Mouse (Mus musculus): Measurements from ENCODE around the gene Acr. TPM values are rescaled to one million over a fixed set of nuclear protein-coding genes. Genes with fewer than 3 reads are reported as not detected.

Gene Acr
- total RNA-seq (2021): under 1 TPM in 1 of 2 experiments, not detected in 1; 0.35 TPM
- long read RNA-seq, experiment 1: 0 reads
- long read RNA-seq, experiment 2: 0 reads

GRCm38 (mm10) chr15:89568114-89568513, at the start of gene Acr:
Gene Acr, plus strand, starts transcription at chr15:89568326.
- no peak for DNase-seq

- no peak for DNase-seq
These were observed 46.2 kb upstream of the Acr start for GRCm38 (mm10) chr15:89521951-89522350.

GRCm38 (mm10) chr15:89522566-89523282, 45.4 kb upstream of the Acr start:
- DNase-seq: no peak

GRCm38 (mm10) chr15:89523283-89523832, 44.8 kb upstream of the Acr start:
- DNase-seq: no peak

GRCm38 (mm10) chr15:89524001-89524571, 44.0 kb upstream of the Acr start:
- no peak for DNase-seq

- peak in 1 of 2 experiments; percentile 0 for DNase-seq
These were observed 43.3 kb upstream of the Acr start for GRCm38 (mm10) chr15:89524611-89525415.

GRCm38 (mm10) chr15:89525464-89525863, 42.7 kb upstream of the Acr start:
- no peak for DNase-seq

GRCm38 (mm10) chr15:89525896-89526295, 42.2 kb upstream of the Acr start:
- peak in 1 of 2 experiments; percentile 2 for DNase-seq

- peak in 1 of 2 experiments; percentile 0 for DNase-seq
These were observed 41.3 kb upstream of the Acr start for GRCm38 (mm10) chr15:89526776-89527325.

GRCm38 (mm10) chr15:89527466-89527865, 40.7 kb upstream of the Acr start:
- no peak for DNase-seq

- DNase-seq: peak in 1 of 2 experiments; percentile 16
These were observed 39.8 kb upstream of the Acr start for GRCm38 (mm10) chr15:89528201-89528850.

- no peak for DNase-seq
These were observed 39.2 kb upstream of the Acr start for GRCm38 (mm10) chr15:89528923-89529322.

GRCm38 (mm10) chr15:89530336-89530735, 37.8 kb upstream of the Acr start:
- peak in 1 of 2 experiments; percentile 81 for DNase-seq

- no peak for DNase-seq
These were observed 36.7 kb upstream of the Acr start for GRCm38 (mm10) chr15:89531399-89531798.

- peak in 1 of 2 experiments; percentile 1 for DNase-seq
These were observed 35.9 kb upstream of the Acr start for GRCm38 (mm10) chr15:89532026-89532923.

GRCm38 (mm10) chr15:89532924-89533842, 34.9 kb upstream of the Acr start:
- peak in 1 of 2 experiments; percentile 0 for DNase-seq

- DNase-seq: peak in 1 of 2 experiments; percentile 0
These were observed 34.3 kb upstream of the Acr start for GRCm38 (mm10) chr15:89533843-89534207.

GRCm38 (mm10) chr15:89544171-89544570, 24.0 kb upstream of the Acr start:
- DNase-seq: no peak

- DNase-seq: no peak
These were observed 20.8 kb upstream of the Acr start for GRCm38 (mm10) chr15:89547321-89547720.

Data from heart, adult 18-20 months (tissue).